Mouse (Mus musculus): ENCODE data around the gene Nynrin.

The Nynrin gene

DNA sequence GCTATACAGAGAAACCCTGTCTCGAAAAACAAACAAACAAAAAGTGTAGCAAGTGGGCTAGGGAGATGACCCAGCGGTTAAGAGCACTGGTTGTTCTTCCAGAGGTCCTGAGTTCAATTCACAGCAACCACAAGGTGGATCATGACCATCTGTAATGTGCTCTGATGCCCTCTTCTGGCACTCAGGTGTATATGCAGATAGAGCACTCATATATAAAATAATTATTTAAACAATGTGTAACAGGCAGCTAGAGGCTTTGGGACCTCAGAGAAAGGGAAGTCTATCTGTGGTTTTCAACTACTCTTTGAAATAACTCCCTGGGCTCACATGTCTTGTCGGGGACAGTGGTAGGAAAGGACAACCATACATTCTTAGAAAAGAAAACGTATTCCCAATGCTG is 15.1 kb upstream of the Nynrin start:
- no peak for DNase-seq (ENCODE audit: extremely low read depth, low read depth)

- DNase-seq (ENCODE audit: extremely low read depth, low read depth) = no peak
Measured at GRCm38 (mm10) chr14:55840853-55841366, 12.9 kb upstream of the Nynrin start.

GRCm38 (mm10) chr14:55842794-55843193 is 11.0 kb upstream of the Nynrin start:
- DNase-seq (ENCODE audit: extremely low read depth, low read depth) = no peak

DNA sequence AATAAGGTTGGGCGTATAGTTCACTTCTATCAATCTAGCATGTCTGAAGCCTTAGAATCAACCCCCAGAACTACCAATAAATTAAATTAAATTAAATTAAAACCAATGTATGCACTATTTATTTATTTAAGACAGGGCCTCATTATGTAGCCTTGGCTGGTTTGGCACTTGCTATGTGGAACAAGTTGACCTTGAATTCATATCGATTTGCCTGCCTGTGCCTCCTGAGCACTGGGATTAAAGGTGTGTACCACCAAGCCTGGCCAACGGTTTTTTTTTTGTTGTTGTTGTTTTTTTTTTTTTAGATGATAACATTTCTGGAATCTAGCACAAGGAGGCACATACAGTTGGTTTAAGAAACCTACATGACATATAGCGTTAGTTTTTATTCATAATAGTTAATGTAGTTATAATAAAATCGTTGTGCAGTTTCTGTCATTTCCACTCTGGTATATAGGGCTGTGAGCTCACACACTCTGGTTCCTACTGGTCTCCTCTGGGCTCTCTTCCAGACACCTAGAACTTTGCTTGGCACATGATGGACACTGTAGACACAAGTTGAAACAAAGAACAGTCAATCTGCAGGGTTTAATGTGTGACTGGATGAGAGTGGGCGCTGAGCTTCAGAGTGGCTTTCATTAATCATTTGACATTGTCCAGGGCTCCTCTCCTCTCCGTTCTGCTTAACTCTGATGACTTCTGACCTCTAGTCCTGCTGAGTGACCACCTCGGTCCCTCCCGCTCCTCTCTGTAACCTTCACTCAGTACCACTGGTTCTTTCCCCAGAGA is 8.1 kb upstream of the Nynrin start:
- no peak for DNase-seq (ENCODE audit: extremely low read depth, low read depth)

DNA sequence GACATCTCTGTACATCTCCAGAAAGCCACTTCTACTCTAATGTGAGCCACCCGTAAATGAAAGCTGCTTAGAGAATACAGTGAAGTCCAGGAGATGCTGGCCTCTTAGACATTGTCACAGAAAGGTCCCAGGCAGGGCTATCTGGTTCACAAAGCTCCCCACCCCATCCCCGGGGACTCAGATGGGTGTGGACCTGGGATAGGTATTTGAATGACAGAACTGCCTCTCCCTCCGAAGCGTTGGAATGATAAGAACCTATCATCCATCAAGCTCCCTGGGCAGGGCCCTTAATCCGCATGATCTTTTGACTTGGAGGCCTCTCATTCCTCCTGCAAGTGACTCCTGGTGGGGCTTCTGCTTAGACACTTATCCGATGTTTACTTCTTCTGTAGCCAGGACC is 2.9 kb upstream of the Nynrin start:
- DNase-seq (ENCODE audit: extremely low read depth, low read depth) = no peak

GRCm38 (mm10) chr14:55852646-55853551 is 911 bp upstream of the Nynrin start:
- no peak for DNase-seq (ENCODE audit: extremely low read depth, low read depth)

DNA sequence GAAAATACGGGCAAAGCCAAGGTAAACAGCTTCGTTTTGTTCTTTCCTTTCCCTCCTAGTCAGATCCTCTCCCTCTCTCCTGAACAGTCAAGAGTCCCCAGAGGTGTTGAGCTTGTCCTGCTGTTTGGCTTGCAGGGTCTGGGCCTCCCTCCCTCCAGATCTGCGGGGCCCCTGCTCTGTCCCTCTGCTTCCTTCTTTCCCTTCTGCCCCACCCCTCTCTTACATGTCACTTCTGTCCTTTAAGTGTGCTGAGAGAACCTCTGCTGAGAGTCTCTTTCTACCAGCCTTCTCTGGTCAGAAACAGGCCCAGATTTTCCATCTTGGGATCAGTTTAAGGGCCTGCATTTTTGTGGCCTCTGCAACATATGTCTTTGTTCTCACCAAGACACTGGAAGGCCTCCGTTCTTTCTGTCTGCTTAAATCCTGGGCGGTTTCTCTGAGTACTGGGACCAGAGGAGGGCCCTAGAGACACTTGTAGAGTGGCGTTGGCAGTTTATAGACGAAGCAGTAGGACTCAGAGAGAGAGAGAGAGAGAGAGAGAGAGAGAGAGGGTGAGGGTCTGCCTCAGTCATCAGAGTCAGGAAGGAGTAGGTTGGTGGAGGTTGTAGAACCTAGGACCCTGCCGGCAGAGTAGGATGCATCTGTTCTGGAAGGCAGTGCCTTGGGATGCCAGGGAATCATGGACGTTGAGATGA is 743 bp downstream of the Nynrin start:
- no peak for DNase-seq (ENCODE audit: extremely low read depth, low read depth)

GRCm38 (mm10) chr14:55855101-55855561 is 1.3 kb downstream of the Nynrin start:
- DNase-seq (ENCODE audit: extremely low read depth, low read depth) = no peak

- DNase-seq (ENCODE audit: extremely low read depth, low read depth) = no peak
Measured at GRCm38 (mm10) chr14:55857588-55857987, 3.8 kb downstream of the Nynrin start.

DNA sequence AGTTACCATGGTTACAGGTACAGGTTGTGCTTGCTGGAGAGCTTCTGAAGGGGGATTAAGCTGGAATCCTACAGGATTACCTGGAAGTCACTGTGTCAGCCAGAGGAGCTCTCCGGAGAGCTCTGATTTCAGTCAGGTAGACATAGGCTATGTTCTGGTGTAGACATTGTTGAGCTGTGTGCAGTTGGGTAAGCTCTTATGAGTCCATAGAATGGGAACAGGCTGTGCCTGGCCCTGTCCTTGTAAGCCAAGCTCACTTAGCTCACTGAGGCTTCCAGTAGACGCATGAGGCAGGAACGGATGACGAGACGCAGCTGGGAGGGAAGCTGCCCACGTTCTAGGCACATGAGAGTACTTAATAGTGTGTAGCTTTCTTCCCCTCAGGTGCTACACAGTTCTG is 8.4 kb downstream of the Nynrin start:
- DNase-seq (ENCODE audit: extremely low read depth, low read depth) = no peak

DNA sequence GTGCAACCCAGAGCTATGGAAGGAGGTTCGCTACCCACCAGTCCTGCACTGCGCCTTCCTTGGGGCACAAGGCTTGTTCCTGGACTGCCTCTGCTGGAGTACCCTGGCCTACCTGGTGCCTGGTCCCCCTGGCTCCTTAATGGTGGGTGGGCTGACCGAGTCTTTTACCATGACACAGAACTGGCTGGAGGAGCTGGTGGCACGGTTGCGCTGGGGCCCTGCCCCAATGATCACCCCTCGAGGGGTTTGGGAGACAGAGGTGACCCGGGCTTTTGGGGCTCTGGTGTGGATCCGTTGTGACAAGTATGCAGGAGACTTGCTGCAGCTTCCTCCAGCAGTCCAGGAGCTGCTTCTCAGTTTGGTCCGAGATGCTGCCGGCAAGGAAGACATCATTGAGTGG is 9.2 kb downstream of the Nynrin start:
- DNase-seq (ENCODE audit: extremely low read depth, low read depth) = no peak

DNA sequence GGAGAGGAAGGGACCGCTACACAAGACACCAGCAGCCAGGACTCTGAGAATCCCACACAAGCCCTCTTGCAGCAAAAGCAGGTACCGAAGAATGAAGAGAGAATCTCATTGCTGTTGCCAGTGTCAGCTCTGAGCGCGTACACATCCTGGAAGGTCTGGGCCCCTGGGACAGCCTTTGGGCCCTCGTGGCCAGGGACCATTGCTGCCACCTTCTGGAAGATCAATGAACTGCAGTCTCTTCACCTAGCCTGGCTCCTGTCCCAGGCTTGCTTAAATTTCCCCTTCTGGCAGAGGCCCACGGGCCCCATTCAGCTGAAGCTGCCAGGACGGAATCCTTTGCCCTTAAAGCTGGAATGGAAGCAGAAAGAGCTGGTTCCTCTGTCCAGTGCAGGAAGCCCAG is 10.0 kb downstream of the Nynrin start:
- peak; percentile 41 for DNase-seq (ENCODE audit: extremely low read depth, low read depth)

GRCm38 (mm10) chr14:55866962-55867361 is 13.2 kb downstream of the Nynrin start:
- no peak for DNase-seq (ENCODE audit: extremely low read depth, low read depth)

GRCm38 (mm10) chr14:55868230-55869026 is 14.6 kb downstream of the Nynrin start:
- no peak for DNase-seq (ENCODE audit: extremely low read depth, low read depth)

- no peak for DNase-seq (ENCODE audit: extremely low read depth, low read depth)
Measured at GRCm38 (mm10) chr14:55869538-55869937, 15.7 kb downstream of the Nynrin start.

GRCm38 (mm10) chr14:55872039-55872438 is 18.2 kb downstream of the Nynrin start:
- DNase-seq (ENCODE audit: extremely low read depth, low read depth) = no peak

- DNase-seq (ENCODE audit: extremely low read depth, low read depth) = no peak
Measured at GRCm38 (mm10) chr14:55872551-55872950, 18.7 kb downstream of the Nynrin start.

DNA sequence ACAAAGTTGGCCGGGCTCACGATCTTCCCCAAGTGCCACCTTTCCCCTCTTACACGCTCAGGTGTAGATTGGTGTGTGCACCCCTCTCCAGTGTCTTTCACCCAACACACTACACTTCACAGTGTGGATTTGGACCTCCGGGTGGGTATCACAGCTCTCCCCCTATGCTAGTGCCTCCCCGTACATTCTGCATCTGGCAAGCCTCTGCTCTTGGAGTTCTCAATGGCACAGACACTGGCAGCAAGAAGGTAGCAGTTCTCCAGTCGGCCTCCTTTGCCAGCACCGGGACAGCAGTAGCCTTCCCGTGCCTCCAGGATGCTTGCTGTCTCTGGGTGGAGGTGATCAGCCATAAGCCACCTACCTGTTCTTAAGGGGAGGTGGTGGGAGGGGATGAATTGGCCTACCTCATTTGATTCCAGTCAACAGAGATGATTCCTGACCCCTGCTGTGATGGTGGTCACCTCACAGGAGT is 19.5 kb downstream of the Nynrin start:
- DNase-seq (ENCODE audit: extremely low read depth, low read depth) = no peak

DNA sequence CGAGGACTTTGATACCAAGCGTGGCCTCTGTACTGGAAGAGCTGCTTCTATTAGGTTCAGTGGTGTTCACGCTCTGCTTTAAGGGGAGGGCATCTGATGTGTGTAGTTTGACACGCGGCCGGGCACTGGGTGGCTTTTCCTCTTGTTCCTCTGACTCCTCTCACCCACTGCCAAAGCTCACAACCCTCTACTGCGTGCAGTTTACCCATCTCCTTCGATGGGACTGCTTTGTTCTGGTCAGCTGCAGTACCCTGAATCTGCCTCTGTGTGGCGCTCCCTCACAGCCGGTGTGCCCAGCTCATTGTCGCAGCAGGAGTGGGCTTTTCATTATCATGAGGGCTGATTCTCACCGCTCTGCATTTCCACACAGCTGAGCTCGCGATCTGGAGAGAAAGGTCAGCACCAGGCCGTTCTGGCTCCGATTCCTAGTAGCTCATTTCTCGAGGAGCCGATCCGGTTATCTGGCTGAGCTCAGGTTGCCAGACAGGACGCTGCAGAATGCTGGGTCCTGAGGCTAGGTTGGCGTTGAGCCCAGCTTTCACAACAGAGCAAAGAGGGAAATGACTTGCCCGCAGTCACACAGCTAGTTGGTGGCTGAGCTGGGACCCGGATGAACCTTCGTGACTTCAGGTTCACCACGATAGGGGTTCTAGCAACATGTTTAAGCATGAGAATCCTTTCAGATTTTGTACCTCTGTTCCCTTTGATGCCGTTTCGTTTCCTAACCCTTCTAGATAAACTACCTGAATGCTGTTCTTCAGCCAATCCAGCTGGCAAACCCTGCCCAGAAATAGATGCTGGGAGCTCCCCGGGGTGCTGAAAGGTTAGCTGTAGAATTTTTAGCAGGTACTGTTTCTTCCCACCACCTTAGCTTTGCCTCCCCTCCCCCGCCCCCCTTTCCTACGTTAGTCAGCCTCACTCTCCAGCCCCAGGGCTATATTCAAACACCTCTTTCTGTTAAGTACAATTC is 20.2 kb downstream of the Nynrin start:
- peak; percentile 71 for DNase-seq (ENCODE audit: extremely low read depth, low read depth)

Data from MEL-GATA-1-ER (cell line).